Mouse (Mus musculus) left cerebral cortex, adult 2 months (tissue): ENCODE data around the gene Gm44502. TPM values are rescaled to one million over a fixed set of nuclear protein-coding genes. Genes with fewer than 3 reads are reported as not detected.

Experiments used
- DNase-seq, 2 experiments: peaks; one replicate each; pipeline ENCODE4 v3.0.0; 2021 to 2022; ENCODE audit warnings: low spot score in 2 of 2, mixed read lengths in 1 of 2; ENCODE audit errors: extremely low spot score in 1 of 2
- H3K27ac ChIP-seq: fragments of 200-600 bp; 2 replicates; pipeline ENCODE4 v1.8.1; 2022
- H3K4me3 ChIP-seq: fragments of 200-600 bp; 2 replicates; pipeline ENCODE4 v1.8.1; 2022
- CTCF ChIP-seq: fragments of 200-600 bp; IDR thresholded peaks from 2 replicates; pipeline ENCODE4 v1.8.1; 2022; ENCODE audit warnings: antibody characterized with exemption, mild to moderate bottlenecking, moderate library complexity
- intact Hi-C: fragments of 180-260 bp; cut with DNase I; formaldehyde crosslinking; loops from one replicate; pipeline ENCODE4 v1.15.1; 2025
- total RNA-seq, 2 experiments: library from RNA; stranded (reverse); gene quantifications; 2 replicates each; pipeline ENCODE4 v1.2.3; 2021

The Gm44502 gene
- total RNA-seq, 2 experiments from 2014 or later, result not detected

- DNase-seq, result no peak
- intact Hi-C loops, result no loop called here
- H3K4me3 ChIP-seq, result no peak within 1 kb of the TSS
- H3K27ac ChIP-seq, result no peak within 1 kb of the TSS
- TF ChIP-seq CTCF, result no peak
Observed at GRCm38 (mm10) chr15:89425711-89426121, 3.8 kb downstream of the Gm44502 start, which contains the start of gene Cpt1b. Cpt1b (minus strand) TSS chr15:89425863.

GRCm38 (mm10) chr15:89424621-89425020 lies 4.9 kb downstream of the Gm44502 start:
- H3K4me3 ChIP-seq, result no peak overlapping the region
- no peak for TF ChIP-seq CTCF
- DNase-seq, result no peak
- H3K27ac ChIP-seq, result no peak overlapping the region
- intact Hi-C loops, result no loop called here

GRCm38 (mm10) chr15:89421938-89422337 lies 7.6 kb downstream of the Gm44502 start:
- H3K27ac ChIP-seq, result no peak overlapping the region
- no peak overlapping the region for H3K4me3 ChIP-seq
- intact Hi-C loops, result no loop called here
- no peak for DNase-seq
- no peak for TF ChIP-seq CTCF

- no peak for TF ChIP-seq CTCF
- Histone ChIP-seq H3K4me3 (no peak overlapping the region), H3K27ac (no peak overlapping the region)
- intact Hi-C loops, result no loop called here
- no peak for DNase-seq
Observed at GRCm38 (mm10) chr15:89415282-89415681, 14.2 kb downstream of the Gm44502 start.

- Histone ChIP-seq H3K4me3 (no peak within 1 kb of the TSS), H3K27ac (no peak within 1 kb of the TSS)
- no peak for TF ChIP-seq CTCF
- intact Hi-C loops, result no loop called here
- DNase-seq, result no peak
Observed at GRCm38 (mm10) chr15:89410118-89410517, 19.4 kb downstream of the Gm44502 start, which contains the start of gene Syce3. Syce3 (minus strand) TSS chr15:89410503.

GRCm38 (mm10) chr15:89406691-89407090 lies 22.8 kb downstream of the Gm44502 start:
- no peak for TF ChIP-seq CTCF
- no peak for DNase-seq
- Histone ChIP-seq H3K27ac (no peak overlapping the region), H3K4me3 (no peak overlapping the region)
- intact Hi-C loops, result no loop called here

GRCm38 (mm10) chr15:89404831-89405623 lies 24.5 kb downstream of the Gm44502 start:
- intact Hi-C loops, result no loop called here
- H3K4me3 ChIP-seq, result no peak overlapping the region
- no peak overlapping the region for H3K27ac ChIP-seq
- DNase-seq, result no peak
- no peak for TF ChIP-seq CTCF

GRCm38 (mm10) chr15:89402471-89402870 lies 27.0 kb downstream of the Gm44502 start:
- no peak overlapping the region for H3K27ac ChIP-seq
- intact Hi-C loops, result no loop called here
- no peak for DNase-seq
- no peak overlapping the region for H3K4me3 ChIP-seq
- no peak for TF ChIP-seq CTCF

- no peak overlapping the region for H3K4me3 ChIP-seq
- TF ChIP-seq CTCF, result no peak
- no peak for DNase-seq
- intact Hi-C loops, result no loop called here
- H3K27ac ChIP-seq, result no peak overlapping the region
Observed at GRCm38 (mm10) chr15:89399716-89400115, 29.8 kb downstream of the Gm44502 start.

- no peak for TF ChIP-seq CTCF
- H3K4me3 ChIP-seq, result no peak overlapping the region
- H3K27ac ChIP-seq, result no peak overlapping the region
- intact Hi-C loops, result no loop called here
- no peak for DNase-seq
Observed at GRCm38 (mm10) chr15:89398146-89398545, 31.4 kb downstream of the Gm44502 start.

GRCm38 (mm10) chr15:89396883-89397282 lies 32.6 kb downstream of the Gm44502 start:
- TF ChIP-seq CTCF, result no peak
- intact Hi-C loops, result no loop called here
- Histone ChIP-seq H3K27ac (no peak overlapping the region), H3K4me3 (no peak overlapping the region)
- DNase-seq, result no peak

GRCm38 (mm10) chr15:89390081-89390480 lies 39.4 kb downstream of the Gm44502 start:
- DNase-seq, result no peak
- intact Hi-C loops, result no loop called here
- no peak overlapping the region for H3K27ac ChIP-seq
- no peak overlapping the region for H3K4me3 ChIP-seq
- no peak for TF ChIP-seq CTCF

- no peak for DNase-seq
- no peak overlapping the region for H3K4me3 ChIP-seq
- TF ChIP-seq CTCF, result no peak
- no peak overlapping the region for H3K27ac ChIP-seq
- intact Hi-C loops, result no loop called here
Observed at GRCm38 (mm10) chr15:89387127-89387526, 42.4 kb downstream of the Gm44502 start.
